Mouse (Mus musculus): ENCODE measurements around the gene Tbc1d10a.

DNA sequence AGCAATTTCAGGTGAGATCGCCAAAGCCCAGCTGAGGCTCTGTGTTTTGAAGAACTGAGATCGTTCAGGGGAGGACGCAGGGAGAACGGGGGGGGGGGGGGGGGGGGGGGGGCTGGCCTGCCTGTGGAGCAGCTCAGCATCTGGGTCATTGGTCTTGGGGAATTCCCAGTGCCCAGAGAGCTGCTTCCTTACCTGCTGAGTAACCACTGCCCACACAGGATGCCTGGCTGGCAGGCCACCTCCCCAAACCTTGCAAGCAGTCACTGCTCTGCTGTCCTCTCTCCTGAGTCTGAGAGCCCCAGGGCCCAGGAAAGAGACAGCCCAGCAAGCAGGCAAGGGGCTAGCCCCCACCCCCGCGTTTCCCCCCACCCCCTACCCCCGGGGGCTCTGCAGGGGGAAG, 76.3 kb downstream of the Tbc1d10a start:
- no peak for TF ChIP-seq FLI1 (IDR thresholded peaks at IDR 0.05; ENCODE audit: low read length)
- TF ChIP-seq GATA1 (IDR thresholded peaks at IDR 0.05; ENCODE audit: borderline replicate concordance, low read length) = no peak

All from megakaryocyte, embryonic 14.5 days (primary cell).